Mouse (Mus musculus) forebrain, embryonic 11.5 days (tissue): ENCODE results near the gene Gm20390. TPM values are rescaled to one million over a fixed set of nuclear protein-coding genes. Genes with fewer than 3 reads are reported as not detected.
"Not testable (repeated sequence)": the region's sequence is repeated elsewhere in the genome, so short reads cannot be mapped to it uniquely, and the experiment has no call there.

Source experiments
- ATAC-seq: fragments of 200-750 bp; cut with Nextera tagmentation; replicated peaks from 2 replicates; pipeline ENCODE4 v1.8.0; 2017; ENCODE audit warnings: moderate TSS enrichment; ENCODE audit not compliant: low FRiP score
- DNase-seq: peaks from one replicate; pipeline ENCODE4 v3.0.0-alpha.2; 2017; ENCODE audit warnings: low spot score
- H3K27ac ChIP-seq: fragments of 300-500 bp; sonication (generic); 2 replicates; pipeline ENCODE4 v1.5.1; 2014; ENCODE audit warnings: low read depth, low read length
- H3K27me3 ChIP-seq: fragments of 300-500 bp; sonication (generic); 2 replicates; pipeline ENCODE4 v1.6.1; 2014; ENCODE audit warnings: mild to moderate bottlenecking, low read length, mixed read lengths; ENCODE audit not compliant: control insufficient read depth, insufficient read depth
- H3K36me3 ChIP-seq: fragments of 300-500 bp; sonication (generic); 2 replicates; pipeline ENCODE4 v1.6.1; 2014; ENCODE audit warnings: mild to moderate bottlenecking, low read length, moderate library complexity, mixed read lengths; ENCODE audit not compliant: control insufficient read depth, insufficient read depth
- H3K4me1 ChIP-seq: fragments of 300-500 bp; sonication (generic); replicated peaks from 2 replicates; pipeline ENCODE4 v1.6.1; 2014; ENCODE audit warnings: low read length, mixed read lengths; ENCODE audit not compliant: control insufficient read depth, insufficient read depth
- H3K4me2 ChIP-seq: fragments of 300-500 bp; sonication (generic); 2 replicates; pipeline ENCODE4 v1.6.1; 2014; ENCODE audit warnings: low read depth, mild to moderate bottlenecking, low read length, moderate library complexity, mixed read lengths; ENCODE audit not compliant: severe bottlenecking
- H3K4me3 ChIP-seq: fragments of 300-500 bp; sonication (generic); 2 replicates; pipeline ENCODE4 v1.5.1; 2014; ENCODE audit warnings: low read depth, low read length
- H3K9ac ChIP-seq: fragments of 300-500 bp; sonication (generic); 2 replicates; pipeline ENCODE4 v1.6.1; 2014; ENCODE audit warnings: low read length
- H3K9me3 ChIP-seq: fragments of 300-500 bp; sonication (generic); 2 replicates; pipeline ENCODE4 v1.6.1; 2016; ENCODE audit warnings: low read length, mixed read lengths; ENCODE audit not compliant: control insufficient read depth
- WGBS: fragments of 180-500 bp; shearing (Covaris S2); extraction: QIAGEN DNeasy Blood & Tissue Kit; methylation state at CpG from one replicate; pipeline ENCODE4 v1.1.7; 2014; 5-methylcytosine and 5-hydroxymethylcytosine counted together
- polyA plus RNA-seq: library from polyadenylated mRNA; unstranded; fragments of >200 nt; fragmentation: Nextera tagmentation; extraction: Ambion mirVana; gene quantifications from 2 replicates; pipeline ENCODE4 v1.2.1, GENCODE M21; 2014

The Gm20390 gene
- polyA plus RNA-seq, 1 experiment from 2014 or later, result 371 TPM

DNA sequence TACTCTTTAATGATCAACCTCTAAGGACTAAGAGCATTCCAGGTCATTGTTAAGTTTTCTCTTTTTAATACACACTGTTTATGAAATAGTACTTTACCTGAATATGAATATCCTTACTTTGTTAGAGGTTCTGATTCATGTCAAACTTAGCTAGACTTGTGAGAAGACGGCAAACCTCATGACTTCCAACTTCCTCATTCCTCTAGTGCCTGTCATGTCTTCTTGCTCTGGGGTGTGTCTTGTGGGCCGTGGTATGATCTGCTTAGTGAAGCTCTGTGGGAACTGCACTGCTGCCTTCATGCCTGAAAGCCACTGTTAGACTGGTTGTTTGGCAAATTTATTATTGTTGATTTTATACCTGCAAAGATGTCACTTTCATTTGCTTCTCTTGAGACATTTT lies 27.2 kb downstream of the Gm20390 start:
- Histone ChIP-seq H3K9ac (no peak overlapping the region), H3K36me3 (peaks cover 6% of the 10 kb centered on the region; the same call in 1 of the 2 replicates)
- 91% methylated on average over 2 of the region's 2 CpGs for WGBS

DNA sequence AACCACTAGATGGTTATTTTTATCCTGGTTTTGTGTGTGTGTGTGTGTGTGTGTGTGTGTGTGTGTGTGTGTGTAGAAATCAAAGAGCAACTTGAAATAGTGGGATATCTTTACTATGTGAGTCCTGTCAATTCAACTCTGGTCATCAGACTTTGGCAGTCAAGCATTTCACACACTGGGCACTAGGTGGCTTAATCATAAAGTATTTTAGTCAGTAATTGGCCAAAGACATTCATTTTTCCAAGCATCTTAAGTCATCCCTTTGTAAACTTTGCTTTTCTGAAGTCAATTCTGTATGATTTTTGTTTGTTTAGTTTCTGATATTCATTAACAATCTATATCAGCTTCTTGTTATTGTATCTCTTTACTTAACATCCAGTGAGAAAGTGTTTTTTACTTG lies 39.0 kb downstream of the Gm20390 start:
- no peaks in the 10 kb centered on the region; the same call in 1 of the 2 replicates for H3K36me3 ChIP-seq
- H3K4me1 ChIP-seq, result no peaks in the 10 kb centered on the region
- no peak overlapping the region for H3K27ac ChIP-seq
- DNase-seq (no peak), ATAC-seq (no peak)
- H3K9ac ChIP-seq, result no peak overlapping the region
- H3K4me2 ChIP-seq, result no peak overlapping the region
- H3K9me3 ChIP-seq, result no peaks in the 10 kb centered on the region
- no peaks in the 10 kb centered on the region for H3K27me3 ChIP-seq
- no peak overlapping the region for H3K4me3 ChIP-seq

More for the DNA sequence above, 27.2 kb downstream of the Gm20390 start:
- H3K27me3 ChIP-seq, result no peaks in the 10 kb centered on the region
- ATAC-seq (no peak), DNase-seq (no peak)
- no peak overlapping the region for H3K27ac ChIP-seq
- H3K9me3 ChIP-seq, result no peaks in the 10 kb centered on the region
- no peak overlapping the region for H3K4me2 ChIP-seq
- no peak overlapping the region for H3K4me3 ChIP-seq
- H3K4me1 ChIP-seq, result no peaks in the 10 kb centered on the region

DNA sequence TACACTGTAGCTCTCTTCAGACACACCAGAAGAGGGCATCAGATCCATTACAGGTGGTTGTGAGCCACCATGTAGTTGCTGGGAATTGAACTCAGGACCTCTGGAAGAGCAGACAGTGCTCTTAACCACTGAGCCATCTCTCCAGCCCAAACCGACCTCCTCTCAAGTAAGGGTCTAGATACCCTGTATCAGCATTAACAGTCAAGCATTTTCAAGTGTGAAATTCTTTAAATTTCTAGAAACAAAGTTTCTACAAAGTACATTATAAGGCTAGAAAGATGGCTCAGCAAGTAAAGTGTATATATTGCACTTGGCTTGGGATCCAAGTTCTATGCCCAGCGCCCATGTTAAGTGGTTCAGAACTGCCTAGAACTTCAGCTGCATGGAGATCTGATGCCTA lies 53.1 kb downstream of the Gm20390 start:
- not testable (repeated sequence) for H3K4me3 ChIP-seq, H3K27me3 ChIP-seq, H3K9me3 ChIP-seq, H3K4me1 ChIP-seq, H3K9ac ChIP-seq, ATAC-seq, DNase-seq, H3K36me3 ChIP-seq, H3K4me2 ChIP-seq, H3K27ac ChIP-seq
- 96% methylated on average over 2 of the region's 2 CpGs for WGBS

DNA sequence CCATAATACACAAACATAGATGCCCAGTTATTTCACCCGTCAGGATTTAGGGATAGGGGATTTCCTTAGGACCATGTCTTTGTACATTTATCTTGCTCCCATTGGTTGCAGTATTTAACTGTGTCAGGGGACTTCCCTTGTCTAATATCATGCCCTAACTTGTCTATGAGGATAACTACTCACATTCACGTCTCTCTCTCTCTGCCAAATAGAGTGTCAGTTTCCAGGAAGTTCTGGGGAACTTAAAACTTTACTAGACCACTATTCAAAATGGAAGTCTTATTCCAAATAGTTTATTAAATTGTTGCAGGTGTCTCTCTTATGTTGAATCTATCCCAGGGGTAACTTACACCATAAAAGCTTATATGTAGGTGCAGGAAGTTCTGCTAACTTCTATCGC lies 56.5 kb downstream of the Gm20390 start:
- Histone ChIP-seq H3K4me1 (no peaks in the 10 kb centered on the region), H3K9me3 (no peaks in the 10 kb centered on the region), H3K4me2 (no peak overlapping the region), H3K27ac (no peak overlapping the region), H3K27me3 (no peaks in the 10 kb centered on the region), H3K36me3 (peaks cover 4% of the 10 kb centered on the region; the same call in 1 of the 2 replicates), H3K9ac (no peak overlapping the region), H3K4me3 (no peak overlapping the region)
- DNase-seq (no peak), ATAC-seq (no peak)
- WGBS, result 90% methylated on average over 3 of the region's 3 CpGs

DNA sequence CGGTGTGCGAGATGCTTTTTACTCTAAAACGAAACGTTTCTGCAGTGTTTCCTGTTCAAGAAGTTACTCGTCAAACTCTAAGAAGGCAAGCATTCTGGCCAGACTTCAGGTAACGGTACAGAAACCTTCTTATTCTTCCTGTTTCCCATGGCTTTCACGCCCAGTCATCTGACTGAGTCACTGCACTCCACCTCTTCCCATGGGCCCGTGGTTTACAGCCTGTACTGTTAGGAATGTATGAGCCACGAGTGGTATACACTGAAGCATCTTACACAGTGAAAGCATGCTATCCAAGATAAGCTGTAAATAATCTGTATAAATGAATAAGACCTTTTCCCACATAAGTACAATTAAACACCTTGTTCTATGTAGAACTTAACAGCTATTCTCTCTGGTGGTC lies 59.3 kb downstream of the Gm20390 start:
- H3K4me1 ChIP-seq, result no peaks in the 10 kb centered on the region
- H3K4me3 ChIP-seq, result no peak overlapping the region
- no peak overlapping the region for H3K9ac ChIP-seq
- WGBS, result 87% methylated on average over 9 of the region's 9 CpGs
- no peaks in the 10 kb centered on the region for H3K9me3 ChIP-seq
- ATAC-seq (no peak), DNase-seq (no peak)
- no peak overlapping the region for H3K4me2 ChIP-seq
- no peak overlapping the region for H3K27ac ChIP-seq
- no peaks in the 10 kb centered on the region for H3K27me3 ChIP-seq
- H3K36me3 ChIP-seq, result peaks cover 4% of the 10 kb centered on the region; the same call in 1 of the 2 replicates

DNA sequence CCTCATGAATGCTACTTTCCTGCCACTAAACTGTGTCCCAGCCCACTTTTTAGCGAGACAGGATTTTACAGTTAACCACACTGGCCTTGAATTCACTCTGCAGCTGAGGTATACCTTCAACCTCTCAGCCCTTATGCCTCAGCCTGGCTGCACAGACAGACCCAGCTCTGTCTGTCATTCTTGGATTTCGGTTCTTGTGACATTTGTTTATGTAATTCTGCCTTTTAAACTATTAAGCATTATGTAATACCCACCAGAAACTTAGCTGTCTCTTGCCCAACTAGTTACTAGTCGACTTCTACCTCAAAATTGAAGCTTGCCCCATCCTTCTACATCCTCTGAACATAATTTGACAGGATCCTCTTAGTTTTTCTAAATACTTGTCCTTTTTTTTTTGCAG lies 60.3 kb downstream of the Gm20390 start:
- H3K9me3 ChIP-seq, result no peaks in the 10 kb centered on the region
- 89% methylated on average over 3 of the region's 3 CpGs for WGBS
- H3K4me1 ChIP-seq, result no peaks in the 10 kb centered on the region
- H3K4me2 ChIP-seq, result no peak overlapping the region
- H3K9ac ChIP-seq, result no peak overlapping the region
- H3K4me3 ChIP-seq, result no peak overlapping the region
- ATAC-seq (no peak), DNase-seq (no peak)
- H3K27ac ChIP-seq, result no peak overlapping the region
- H3K27me3 ChIP-seq, result no peaks in the 10 kb centered on the region
- peaks cover 4% of the 10 kb centered on the region; the same call in 1 of the 2 replicates for H3K36me3 ChIP-seq

DNA sequence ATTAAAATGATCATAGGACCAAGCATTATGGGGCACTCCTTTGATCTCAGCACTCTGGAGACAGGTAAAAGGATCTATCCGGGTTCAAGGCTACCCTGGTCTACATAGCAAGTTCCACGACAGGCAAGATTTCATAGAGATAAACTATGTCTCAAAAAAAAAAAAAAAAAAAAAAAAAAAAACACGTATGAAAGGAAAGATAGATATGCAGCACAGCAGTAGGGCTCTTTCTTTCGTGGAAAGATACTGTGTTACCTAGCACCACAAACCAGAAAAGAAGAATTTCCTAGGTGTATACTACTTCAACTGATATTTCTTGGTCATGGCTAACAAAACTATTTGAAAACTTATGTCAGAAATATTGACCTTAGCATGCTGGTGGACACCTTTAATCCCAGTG lies 61.3 kb downstream of the Gm20390 start:
- no peak overlapping the region for H3K9ac ChIP-seq
- 88% methylated on average over 4 of the region's 4 CpGs for WGBS
- peaks cover 4% of the 10 kb centered on the region; the same call in 1 of the 2 replicates for H3K36me3 ChIP-seq
- no peak overlapping the region for H3K4me3 ChIP-seq
- H3K4me2 ChIP-seq, result no peak overlapping the region
- ATAC-seq, result no peak
- H3K4me1 ChIP-seq, result no peaks in the 10 kb centered on the region
- DNase-seq, result no peak
- no peaks in the 10 kb centered on the region for H3K9me3 ChIP-seq
- H3K27me3 ChIP-seq, result no peaks in the 10 kb centered on the region
- H3K27ac ChIP-seq, result no peak overlapping the region

Other genes starting within 250 kb of the Gm20390 start
- gene Utp18, start 82.5 kb downstream of the Gm20390 start, polyA plus RNA-seq, result 48.4 and 51.2 TPM in 2 replicates
- 33.9 and 37.2 TPM in 2 replicates for gene Mbtd1, start 82.4 kb downstream of the Gm20390 start, polyA plus RNA-seq
- gene Nme2, start 12.0 kb downstream of the Gm20390 start, polyA plus RNA-seq, result 144 and 155 TPM in 2 replicates
- gene Nme1, start 228 bp upstream of the Gm20390 start, polyA plus RNA-seq, result 231 and 266 TPM in 2 replicates
- 93.4 and 101 TPM in 2 replicates for gene Spag9, start 27.8 kb upstream of the Gm20390 start, polyA plus RNA-seq
- gene Tob1, start 243.2 kb upstream of the Gm20390 start, polyA plus RNA-seq, result 43.0 and 44.0 TPM in 2 replicates